Mouse (Mus musculus) ES-E14 (cell line): ENCODE data around the gene Akap1. TPM values are rescaled to one million over a fixed set of nuclear protein-coding genes. Genes with fewer than 3 reads are reported as not detected.
A peak's percentile ranks its signal among the peaks of the same experiment; 100 is the strongest.

Source experiments
- DNase-seq: peaks from one replicate; pipeline ENCODE4 v3.0.0-alpha.2; 2013; ENCODE audit warnings: low read depth, low spot score
- H3K27ac ChIP-seq: 2 replicates; pipeline ENCODE4 v1.5.1; 2012; ENCODE audit warnings: low read depth, mild to moderate bottlenecking, low read length, moderate library complexity, mixed read lengths; ENCODE audit not compliant: poor library complexity, insufficient read depth, severe bottlenecking
- H3K36me3 ChIP-seq: 2 replicates; pipeline ENCODE4 v1.6.1; 2012; ENCODE audit warnings: mild to moderate bottlenecking, low read length, moderate library complexity, mixed read lengths; ENCODE audit not compliant: control insufficient read depth, poor library complexity, insufficient read depth, severe bottlenecking
- H3K4me1 ChIP-seq, 2 experiments: fragments of 150-350 bp in 1 of 2; sonication (generic) in 1 of 2; 2 replicates each; pipeline ENCODE4 v1.6.1; 2012; ENCODE audit warnings: low read length in 2 of 2, mild to moderate bottlenecking in 1 of 2, mixed read lengths in 1 of 2; ENCODE audit not compliant: control insufficient read depth in 2 of 2, insufficient read depth in 2 of 2, poor library complexity in 1 of 2
- H3K4me3 ChIP-seq, 2 experiments: fragments of 150-350 bp in 1 of 2; sonication (generic) in 1 of 2; 2 replicates each; pipeline ENCODE4 v1.5.1; 2012; ENCODE audit warnings: low read length in 2 of 2, low read depth in 1 of 2, mild to moderate bottlenecking in 1 of 2, mixed read lengths in 1 of 2; ENCODE audit not compliant: insufficient read depth in 1 of 2, poor library complexity in 1 of 2, severe bottlenecking in 1 of 2
- H3K9ac ChIP-seq: 2 replicates; pipeline ENCODE4 v1.6.1; 2012; ENCODE audit warnings: low read depth, mild to moderate bottlenecking, low read length, mixed read lengths; ENCODE audit not compliant: poor library complexity, insufficient read depth, severe bottlenecking
- H3K9me3 ChIP-seq: fragments of 150-350 bp; sonication (generic); 2 replicates; pipeline ENCODE4 v1.6.1; 2012; ENCODE audit warnings: low read depth, mild to moderate bottlenecking, low read length; ENCODE audit not compliant: control insufficient read depth, insufficient read depth
- CHD2 ChIP-seq: IDR thresholded peaks from 2 replicates; pipeline ENCODE4 v1.6.1; 2014; ENCODE audit warnings: mild to moderate bottlenecking, low read depth, low read length, inconsistent platforms
- HCFC1 ChIP-seq: IDR thresholded peaks from 2 replicates; pipeline ENCODE4 v1.6.1; 2012; ENCODE audit warnings: low read length, inconsistent platforms, borderline replicate concordance; ENCODE audit not compliant: insufficient read depth
- MAFK ChIP-seq: IDR thresholded peaks from 2 replicates; pipeline ENCODE4 v1.6.1; 2014; ENCODE audit warnings: mild to moderate bottlenecking, low read depth, low read length, inconsistent platforms; ENCODE audit not compliant: insufficient read depth
- ZC3H11A ChIP-seq: IDR thresholded peaks from 2 replicates; pipeline ENCODE4 v1.6.1; 2012; ENCODE audit warnings: low read depth, mild to moderate bottlenecking, inconsistent platforms, low read length, borderline replicate concordance
- ZNF384 ChIP-seq: IDR thresholded peaks from 2 replicates; pipeline ENCODE4 v1.6.1; 2012; ENCODE audit warnings: low read depth, low read length, inconsistent platforms
- in situ Hi-C, 2 experiments: fragments of 600-800 bp; cut with MboI; formaldehyde crosslinking; loops; one replicate each; pipeline ENCODE4 v1.15.1; 2025; ENCODE audit warnings: low sequenced_read_pairs in 2 of 2, inconsistent platforms in 1 of 2; ENCODE audit not compliant: unreplicated experiment in 2 of 2
- total RNA-seq: library from RNA; depleted of rRNA; stranded (reverse); fragments of 300-350 nt; gene quantifications from 2 replicates; pipeline ENCODE4 v1.2.3, GENCODE M21; 2012

Gene Akap1
- total RNA-seq, 1 experiment: 184 TPM

- TF ChIP-seq ZNF384 (no peak), ZC3H11A (no peak)
- in situ Hi-C loops: no loop called here
- Histone ChIP-seq H3K9me3 (no peaks in the 10 kb centered on the region), H3K27ac (peak overlapping the region; percentile 48), H3K9ac (peak overlapping the region; percentile 86), H3K4me3 (peak overlapping the region; percentile 81 to 90), H3K4me1 (peaks cover 9 to 18% of the 10 kb centered on the region in 2 experiments), H3K36me3 (peaks cover 5% of the 10 kb centered on the region; the same call in 1 of the 2 replicates)
- no peak for DNase-seq
Measured at GRCm38 (mm10) chr11:88863904-88864457, 405 bp downstream of the Akap1 start.

- TF ChIP-seq MAFK (no peak), ZNF384 (no peak), ZC3H11A (no peak), CHD2 (no peak), HCFC1 (no peak)
- Histone ChIP-seq H3K9ac (peak overlapping the region; percentile 86), H3K27ac (no peak overlapping the region), H3K4me1 (peaks cover 9 to 20% of the 10 kb centered on the region in 2 experiments), H3K36me3 (peaks cover 5% of the 10 kb centered on the region; the same call in 1 of the 2 replicates), H3K4me3 (peak overlapping the region; percentile 81 to 90), H3K9me3 (no peaks in the 10 kb centered on the region)
- in situ Hi-C loops: no loop called here
- DNase-seq: no peak
Measured at GRCm38 (mm10) chr11:88863071-88863903, 1.1 kb downstream of the Akap1 start.

- no peaks in the 10 kb centered on the region for H3K9me3 ChIP-seq
- H3K4me1 ChIP-seq: peaks cover 9 to 23% of the 10 kb centered on the region in 2 experiments
- in situ Hi-C loops: no loop called here
- H3K36me3 ChIP-seq: peaks cover 5% of the 10 kb centered on the region; the same call in 1 of the 2 replicates
- no peak overlapping the region for H3K27ac ChIP-seq
- peak overlapping the region; percentile 81 to 90 for H3K4me3 ChIP-seq
- DNase-seq: no peak
- no peak for TF ChIP-seq ZNF384
- TF ChIP-seq HCFC1: no peak
- TF ChIP-seq CHD2: no peak
- no peak for TF ChIP-seq ZC3H11A
- TF ChIP-seq MAFK: no peak
- no peak overlapping the region; the same call in 1 of the 2 replicates for H3K9ac ChIP-seq
Measured at GRCm38 (mm10) chr11:88862355-88862754, 2.0 kb downstream of the Akap1 start.

- in situ Hi-C loops: no loop called here
- no peak for DNase-seq
- Histone ChIP-seq H3K4me1 (peaks cover 9 to 33% of the 10 kb centered on the region in 2 experiments), H3K4me3 (no peak overlapping the region), H3K9me3 (no peaks in the 10 kb centered on the region), H3K9ac (no peak overlapping the region), H3K27ac (no peak overlapping the region), H3K36me3 (peaks cover 7% of the 10 kb centered on the region; the same call in 1 of the 2 replicates)
- no peak for TF ChIP-seq ZC3H11A
- no peak for TF ChIP-seq MAFK
- no peak for TF ChIP-seq ZNF384
- TF ChIP-seq HCFC1: no peak
- TF ChIP-seq CHD2: no peak
Measured at GRCm38 (mm10) chr11:88861060-88861459, 3.3 kb downstream of the Akap1 start.
